Mouse (Mus musculus): ENCODE results near the gene Srsf3. TPM values are rescaled to one million over a fixed set of nuclear protein-coding genes. Genes with fewer than 3 reads are reported as not detected.
"Not testable (repeated sequence)": the region's sequence is repeated elsewhere in the genome, so short reads cannot be mapped to it uniquely, and the experiment has no call there.

The Srsf3 gene
- polyA plus RNA-seq, 1 experiment from 2014 or later = 513 TPM

- WGBS = 85% methylated on average over 3 of the region's 3 CpGs
- Histone ChIP-seq H3K36me3 (no peaks in the 10 kb centered on the region), H3K27ac (no peak overlapping the region), H3K4me2 (no peak overlapping the region), H3K4me3 (no peak overlapping the region), H3K4me1 (peaks cover 42% of the 10 kb centered on the region), H3K27me3 (no peaks in the 10 kb centered on the region), H3K9ac (no peak overlapping the region), H3K9me3 (no peaks in the 10 kb centered on the region)
- no peak for ATAC-seq (ENCODE audit: insufficient number of reproducible peaks, low FRiP score, low TSS enrichment, low read depth)
Observed at GRCm38 (mm10) chr17:29059581-29059980, 27.2 kb downstream of the Srsf3 start.

- Histone ChIP-seq H3K9ac (no peak overlapping the region), H3K4me1 (peaks cover 37% of the 10 kb centered on the region), H3K36me3 (no peaks in the 10 kb centered on the region), H3K9me3 (no peaks in the 10 kb centered on the region), H3K27ac (no peak overlapping the region), H3K4me2 (no peak overlapping the region), H3K4me3 (no peak overlapping the region), H3K27me3 (no peaks in the 10 kb centered on the region)
- WGBS = 84% methylated on average over 9 of the region's 9 CpGs
- no peak for ATAC-seq (ENCODE audit: insufficient number of reproducible peaks, low FRiP score, low TSS enrichment, low read depth)
Observed at GRCm38 (mm10) chr17:29060946-29061345, 28.5 kb downstream of the Srsf3 start.

GRCm38 (mm10) chr17:29062119-29063035, 29.9 kb downstream of the Srsf3 start:
- H3K4me3 ChIP-seq = no peak overlapping the region
- H3K27me3 ChIP-seq = no peaks in the 10 kb centered on the region
- no peaks in the 10 kb centered on the region for H3K9me3 ChIP-seq
- ATAC-seq (ENCODE audit: insufficient number of reproducible peaks, low FRiP score, low TSS enrichment, low read depth) = no peak
- 56% methylated on average over 13 of the region's 13 CpGs for WGBS
- peaks cover 23% of the 10 kb centered on the region for H3K4me1 ChIP-seq
- H3K27ac ChIP-seq = peak overlapping the region; percentile 23; the same call in 1 of the 2 replicates
- 0 out of 2 replicates have a peak overlapping the region, but pooled peaks have one; percentile 2 for H3K9ac ChIP-seq
- H3K4me2 ChIP-seq = no peak overlapping the region
- no peaks in the 10 kb centered on the region for H3K36me3 ChIP-seq

- no peak overlapping the region for H3K4me3 ChIP-seq
- H3K9me3 ChIP-seq = no peaks in the 10 kb centered on the region
- 58% methylated on average over 8 of the region's 8 CpGs for WGBS
- no peak overlapping the region for H3K9ac ChIP-seq
- no peaks in the 10 kb centered on the region for H3K27me3 ChIP-seq
- no peaks in the 10 kb centered on the region for H3K36me3 ChIP-seq
- H3K4me2 ChIP-seq = no peak overlapping the region
- ATAC-seq (ENCODE audit: insufficient number of reproducible peaks, low FRiP score, low TSS enrichment, low read depth) = no peak
- H3K4me1 ChIP-seq = peaks cover 15% of the 10 kb centered on the region
- H3K27ac ChIP-seq = peak overlapping the region; percentile 23; the same call in 1 of the 2 replicates
Observed at GRCm38 (mm10) chr17:29063121-29063987, 30.9 kb downstream of the Srsf3 start.

GRCm38 (mm10) chr17:29063988-29064285, 31.5 kb downstream of the Srsf3 start:
- H3K4me3 ChIP-seq = no peak overlapping the region
- peaks cover 10% of the 10 kb centered on the region for H3K4me1 ChIP-seq
- no peak overlapping the region for H3K27ac ChIP-seq
- 33% methylated on average over 2 of the region's 2 CpGs for WGBS
- no peak overlapping the region for H3K4me2 ChIP-seq
- no peaks in the 10 kb centered on the region for H3K9me3 ChIP-seq
- no peaks in the 10 kb centered on the region for H3K36me3 ChIP-seq
- ATAC-seq (ENCODE audit: insufficient number of reproducible peaks, low FRiP score, low TSS enrichment, low read depth) = no peak
- no peak overlapping the region for H3K9ac ChIP-seq
- no peaks in the 10 kb centered on the region for H3K27me3 ChIP-seq

GRCm38 (mm10) chr17:29065245-29065940, 33.0 kb downstream of the Srsf3 start:
- Histone ChIP-seq H3K27ac (no peak overlapping the region), H3K4me2 (no peak overlapping the region), H3K9me3 (no peaks in the 10 kb centered on the region), H3K27me3 (no peaks in the 10 kb centered on the region), H3K9ac (no peak overlapping the region), H3K36me3 (no peaks in the 10 kb centered on the region), H3K4me1 (peaks cover 12% of the 10 kb centered on the region), H3K4me3 (no peak overlapping the region)
- ATAC-seq (ENCODE audit: insufficient number of reproducible peaks, low FRiP score, low TSS enrichment, low read depth) = no peak
- 81% methylated on average over 21 of the region's 21 CpGs for WGBS

- no peak overlapping the region for H3K4me3 ChIP-seq
- no peak for ATAC-seq (ENCODE audit: insufficient number of reproducible peaks, low FRiP score, low TSS enrichment, low read depth)
- 94% methylated on average over 3 of the region's 3 CpGs for WGBS
Observed at GRCm38 (mm10) chr17:29065971-29066370, 33.5 kb downstream of the Srsf3 start.

GRCm38 (mm10) chr17:29067416-29067815, 35.0 kb downstream of the Srsf3 start:
- not testable (repeated sequence) for H3K9ac ChIP-seq; H3K4me2 ChIP-seq; H3K36me3 ChIP-seq; H3K4me3 ChIP-seq; H3K27me3 ChIP-seq; H3K4me1 ChIP-seq; ATAC-seq (ENCODE audit: insufficient number of reproducible peaks, low FRiP score, low TSS enrichment, low read depth); H3K9me3 ChIP-seq; H3K27ac ChIP-seq
- 85% methylated on average over 3 of the region's 3 CpGs for WGBS

More at GRCm38 (mm10) chr17:29065971-29066370, 33.5 kb downstream of the Srsf3 start:
- H3K9me3 ChIP-seq = no peaks in the 10 kb centered on the region
- no peak overlapping the region for H3K27ac ChIP-seq
- H3K27me3 ChIP-seq = no peaks in the 10 kb centered on the region
- no peak overlapping the region for H3K9ac ChIP-seq
- no peaks in the 10 kb centered on the region for H3K36me3 ChIP-seq
- no peak overlapping the region for H3K4me2 ChIP-seq
- peaks cover 12% of the 10 kb centered on the region for H3K4me1 ChIP-seq

GRCm38 (mm10) chr17:29067847-29068246, 35.4 kb downstream of the Srsf3 start:
- Histone ChIP-seq H3K9ac (no peak overlapping the region), H3K9me3 (no peaks in the 10 kb centered on the region), H3K4me2 (no peak overlapping the region), H3K4me1 (peaks cover 8% of the 10 kb centered on the region), H3K36me3 (no peaks in the 10 kb centered on the region), H3K27me3 (peaks cover 2% of the 10 kb centered on the region; the same call in 1 of the 2 replicates), H3K27ac (no peak overlapping the region), H3K4me3 (no peak overlapping the region)
- no peak for ATAC-seq (ENCODE audit: insufficient number of reproducible peaks, low FRiP score, low TSS enrichment, low read depth)
- WGBS = 44% methylated on average over 5 of the region's 5 CpGs

GRCm38 (mm10) chr17:29069063-29069462, 36.6 kb downstream of the Srsf3 start:
- H3K9ac ChIP-seq = no peak overlapping the region
- no peak overlapping the region for H3K4me2 ChIP-seq
- no peaks in the 10 kb centered on the region for H3K36me3 ChIP-seq
- peaks cover 12% of the 10 kb centered on the region for H3K4me1 ChIP-seq
- no peak overlapping the region for H3K27ac ChIP-seq
- ATAC-seq (ENCODE audit: insufficient number of reproducible peaks, low FRiP score, low TSS enrichment, low read depth) = no peak
- H3K4me3 ChIP-seq = no peak overlapping the region
- no peaks in the 10 kb centered on the region for H3K9me3 ChIP-seq
- peaks cover 2% of the 10 kb centered on the region; the same call in 1 of the 2 replicates for H3K27me3 ChIP-seq
- 70% methylated on average over 10 of the region's 10 CpGs for WGBS

GRCm38 (mm10) chr17:29071820-29072219, 39.4 kb downstream of the Srsf3 start:
- H3K27me3 ChIP-seq = peaks cover 2% of the 10 kb centered on the region; the same call in 1 of the 2 replicates
- no peak overlapping the region for H3K27ac ChIP-seq
- no peak overlapping the region for H3K4me2 ChIP-seq
- no peaks in the 10 kb centered on the region for H3K36me3 ChIP-seq
- peaks cover 12% of the 10 kb centered on the region for H3K4me1 ChIP-seq
- no peak overlapping the region for H3K4me3 ChIP-seq
- WGBS = 61% methylated on average over 5 of the region's 5 CpGs
- H3K9ac ChIP-seq = no peak overlapping the region
- H3K9me3 ChIP-seq = no peaks in the 10 kb centered on the region
- no peak for ATAC-seq (ENCODE audit: insufficient number of reproducible peaks, low FRiP score, low TSS enrichment, low read depth)

Measured in limb, embryonic 15.5 days (tissue).